Mouse (Mus musculus) small intestine, adult 2 months (tissue): ENCODE data around the gene Hrct1. TPM values are rescaled to one million over a fixed set of nuclear protein-coding genes. Genes with fewer than 3 reads are reported as not detected.

Experiments
- H3K27ac ChIP-seq: fragments of 200-500 bp; 2 replicates; pipeline ENCODE4 v1.5.1; 2012; ENCODE audit warnings: low read depth, low read length, control low read depth, inconsistent platforms; ENCODE audit not compliant: insufficient read depth
- H3K27me3 ChIP-seq: fragments of 200-500 bp; 2 replicates; pipeline ENCODE4 v1.6.1; 2012; ENCODE audit warnings: mild to moderate bottlenecking, moderate library complexity, low read length, inconsistent platforms; ENCODE audit not compliant: control insufficient read depth, insufficient read depth
- H3K36me3 ChIP-seq: fragments of 200-500 bp; 2 replicates; pipeline ENCODE4 v1.6.1; 2012; ENCODE audit warnings: mild to moderate bottlenecking, low read length, control low read depth, inconsistent platforms; ENCODE audit not compliant: control insufficient read depth, insufficient read depth
- H3K4me1 ChIP-seq: fragments of 200-500 bp; 2 replicates; pipeline ENCODE4 v1.6.1; 2012; ENCODE audit warnings: low read length, inconsistent platforms, mixed read lengths; ENCODE audit not compliant: control insufficient read depth, insufficient read depth, insufficient read length
- H3K4me3 ChIP-seq: fragments of 200-500 bp; 2 replicates; pipeline ENCODE4 v1.5.1; 2012; ENCODE audit warnings: low read depth, mild to moderate bottlenecking, control low read depth, inconsistent platforms, low read length, moderate library complexity
- CTCF ChIP-seq: fragments of 200-500 bp; IDR thresholded peaks from 2 replicates; pipeline ENCODE4 v1.5.1; 2012; ENCODE audit warnings: low read depth, mild to moderate bottlenecking, control low read depth, inconsistent platforms, low read length, moderate library complexity, mixed read lengths; ENCODE audit not compliant: insufficient replicate concordance, insufficient read length; ENCODE audit errors: extremely low read depth
- POLR2A ChIP-seq: fragments of 200-500 bp; IDR thresholded peaks from 2 replicates; pipeline ENCODE4 v1.6.1; 2012; ENCODE audit warnings: low read depth, mild to moderate bottlenecking, control low read depth, inconsistent platforms, low read length, moderate library complexity
- WGBS: fragments of 180-500 bp; shearing (Covaris S2); methylation state at CpG from one replicate; pipeline ENCODE4 v1.1.7; 2018; 5-methylcytosine and 5-hydroxymethylcytosine counted together
- polyA plus RNA-seq: library from polyadenylated mRNA; depleted of rRNA; stranded (reverse); fragments of >200 nt; gene quantifications from 2 replicates; pipeline ENCODE4 v1.2.3, GENCODE M21; 2012

The Hrct1 gene
- polyA plus RNA-seq, 1 experiment, result 2.0 TPM

- TF ChIP-seq POLR2A (no peak), CTCF (no peak)
- Histone ChIP-seq H3K4me1 (peaks cover 20% of the 10 kb centered on the region; the same call in 1 of the 2 replicates), H3K27ac (peak overlapping the region; percentile 91), H3K36me3 (no peaks in the 10 kb centered on the region), H3K27me3 (no peaks in the 10 kb centered on the region), H3K4me3 (no peak overlapping the region)
- WGBS, result 51% methylated on average over 3 of the region's 3 CpGs
Observed at GRCm38 (mm10) chr4:43729126-43729525, 2.1 kb downstream of the Hrct1 start.

- peak within 1 kb of the TSS; percentile 91 for H3K27ac ChIP-seq
- TF ChIP-seq POLR2A (no peak), CTCF (no peak)
- 41% methylated on average over 14 of the region's 14 CpGs for WGBS
Observed at GRCm38 (mm10) chr4:43729794-43730550, 3.0 kb downstream of the Hrct1 start, which contains the start of gene Spaar. Spaar (plus strand) TSS chr4:43730034.

GRCm38 (mm10) chr4:43730750-43731297 is 3.8 kb downstream of the Hrct1 start:
- TF ChIP-seq CTCF, result no peak
- no peak for TF ChIP-seq POLR2A
- 57% methylated on average over 21 of the region's 21 CpGs for WGBS
- H3K36me3 ChIP-seq, result no peaks in the 10 kb centered on the region
- H3K4me3 ChIP-seq, result peak overlapping the region; percentile 24; the same call in 1 of the 2 replicates
- peaks cover 20% of the 10 kb centered on the region; the same call in 1 of the 2 replicates for H3K4me1 ChIP-seq
- peak overlapping the region; percentile 91 for H3K27ac ChIP-seq
- no peaks in the 10 kb centered on the region for H3K27me3 ChIP-seq

More at GRCm38 (mm10) chr4:43729794-43730550, 3.0 kb downstream of the Hrct1 start, which contains the start of gene Spaar:
- H3K36me3 ChIP-seq, result no peaks in the 10 kb centered on the region
- peaks cover 20% of the 10 kb centered on the region; the same call in 1 of the 2 replicates for H3K4me1 ChIP-seq
- H3K27me3 ChIP-seq, result no peaks in the 10 kb centered on the region
- H3K4me3 ChIP-seq, result peak within 1 kb of the TSS; percentile 24; the same call in 1 of the 2 replicates

GRCm38 (mm10) chr4:43732171-43732570 is 5.2 kb downstream of the Hrct1 start:
- no peaks in the 10 kb centered on the region for H3K36me3 ChIP-seq
- no peak overlapping the region for H3K27ac ChIP-seq
- H3K4me1 ChIP-seq, result peaks cover 12% of the 10 kb centered on the region; the same call in 1 of the 2 replicates
- no peak for TF ChIP-seq CTCF
- no peak for TF ChIP-seq POLR2A
- no peaks in the 10 kb centered on the region for H3K27me3 ChIP-seq
- no peak overlapping the region for H3K4me3 ChIP-seq
- 0% methylated on average over 1 of the region's 1 CpGs for WGBS

GRCm38 (mm10) chr4:43733186-43733585 is 6.2 kb downstream of the Hrct1 start:
- no peak for TF ChIP-seq POLR2A
- no peak for TF ChIP-seq CTCF
- no peaks in the 10 kb centered on the region for H3K36me3 ChIP-seq
- peaks cover 2% of the 10 kb centered on the region; the same call in 1 of the 2 replicates for H3K4me1 ChIP-seq
- H3K4me3 ChIP-seq, result no peak overlapping the region
- H3K27me3 ChIP-seq, result no peaks in the 10 kb centered on the region
- H3K27ac ChIP-seq, result no peak overlapping the region
- 78% methylated on average over 5 of the region's 5 CpGs for WGBS

- Histone ChIP-seq H3K36me3 (no peaks in the 10 kb centered on the region), H3K4me3 (no peak overlapping the region), H3K4me1 (no peaks in the 10 kb centered on the region; the same call in 1 of the 2 replicates), H3K27ac (no peak overlapping the region), H3K27me3 (no peaks in the 10 kb centered on the region)
- TF ChIP-seq POLR2A (no peak), CTCF (no peak)
- WGBS, result 84% methylated on average over 6 of the region's 6 CpGs
Observed at GRCm38 (mm10) chr4:43737144-43737543, 10.2 kb downstream of the Hrct1 start.
